Mouse (Mus musculus) gastrocnemius, postnatal 36 days (tissue): ENCODE results near the gene Fpr2. TPM values are rescaled to one million over a fixed set of nuclear protein-coding genes. Genes with fewer than 3 reads are reported as not detected.
"Not testable (repeated sequence)": the region's sequence is repeated elsewhere in the genome, so short reads cannot be mapped to it uniquely, and the experiment has no call there.

Experiments
- DNase-seq, 2 experiments: peaks; one replicate each; pipeline ENCODE4 v3.0.0; 2022
- intact Hi-C: fragments of 180-260 bp; cut with DNase I; formaldehyde crosslinking; loops from one replicate; pipeline ENCODE4 v1.15.1; 2025
- total RNA-seq, 2 experiments: library from RNA; stranded (reverse); gene quantifications; 2 replicates each; pipeline ENCODE4 v1.2.3; 2021

The Fpr2 gene
- total RNA-seq, 2 experiments from 2014 or later, result not detected

DNA sequence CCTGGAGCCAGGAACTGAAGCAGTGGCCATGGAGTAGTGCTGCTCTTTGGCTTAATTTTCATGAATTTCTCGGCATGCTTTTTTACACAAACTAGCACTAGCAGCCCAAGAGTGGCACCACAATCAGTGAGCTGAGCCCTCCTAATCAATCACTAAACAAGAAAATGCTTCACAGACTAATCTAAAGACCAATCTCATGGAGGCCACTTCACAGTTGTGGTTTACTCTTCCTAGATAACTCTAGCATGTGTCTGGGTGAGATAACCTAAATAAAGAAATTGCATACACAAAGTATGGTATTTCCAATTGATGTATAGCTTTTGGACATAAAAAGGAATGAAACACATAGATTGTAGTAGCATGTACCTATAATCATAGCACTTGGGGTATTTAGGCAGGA lies 8.3 kb upstream of the Fpr2 start:
- intact Hi-C loops, result no loop called here
- no peak for DNase-seq

GRCm38 (mm10) chr17:17882672-17883071 lies 5.0 kb upstream of the Fpr2 start:
- no peak for DNase-seq
- intact Hi-C loops, result no loop called here

GRCm38 (mm10) chr17:17883840-17884239 lies 3.8 kb upstream of the Fpr2 start, which contains the start of gene Fpr1:
Gene Fpr1, minus strand, starts transcription at chr17:17883940.
- intact Hi-C loops, result no loop called here
- no peak for DNase-seq

- no peak for DNase-seq
- intact Hi-C loops, result no loop called here
These were observed 2.3 kb downstream of the Fpr2 start for GRCm38 (mm10) chr17:17889732-17890425.

GRCm38 (mm10) chr17:17896039-17896438 lies 8.4 kb downstream of the Fpr2 start:
- peak in 1 of 2 experiments; percentile 10 for DNase-seq
- intact Hi-C loops, result loop anchor here (2.0 to 5.0 kb wide), 2 partner anchors 54 to 129 kb away; no protein-coding TSS in a partner anchor

DNA sequence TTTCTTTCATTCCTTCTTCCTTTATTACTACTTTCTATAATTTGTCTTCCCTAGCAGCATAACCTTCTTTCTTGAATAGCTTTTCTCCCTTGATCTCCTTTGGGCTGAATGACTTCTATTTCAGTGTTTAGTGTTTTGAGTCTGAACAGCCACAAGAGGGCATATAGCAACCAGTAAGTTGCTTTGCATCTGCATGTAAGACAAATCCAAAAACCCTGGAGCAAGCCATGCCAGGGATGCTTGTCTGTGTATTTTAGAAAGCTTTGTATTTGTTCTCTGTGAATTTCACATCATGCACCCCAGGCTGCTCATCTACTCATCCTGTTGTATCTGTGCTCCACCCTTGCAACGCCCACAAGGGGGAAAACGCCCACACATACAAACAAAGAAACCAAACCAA lies 11.6 kb downstream of the Fpr2 start:
- no peak for DNase-seq
- intact Hi-C loops, result loop anchor here (5.0 kb wide), 1 partner anchor 57 kb away; no protein-coding TSS in a partner anchor

- no peak for DNase-seq
- intact Hi-C loops, result no loop called here
These were observed 13.1 kb downstream of the Fpr2 start for GRCm38 (mm10) chr17:17900768-17901167.

- DNase-seq, result peak; percentile 68 to 69
- intact Hi-C loops, result no loop called here
These were observed 22.2 kb downstream of the Fpr2 start for GRCm38 (mm10) chr17:17909636-17910421.

DNA sequence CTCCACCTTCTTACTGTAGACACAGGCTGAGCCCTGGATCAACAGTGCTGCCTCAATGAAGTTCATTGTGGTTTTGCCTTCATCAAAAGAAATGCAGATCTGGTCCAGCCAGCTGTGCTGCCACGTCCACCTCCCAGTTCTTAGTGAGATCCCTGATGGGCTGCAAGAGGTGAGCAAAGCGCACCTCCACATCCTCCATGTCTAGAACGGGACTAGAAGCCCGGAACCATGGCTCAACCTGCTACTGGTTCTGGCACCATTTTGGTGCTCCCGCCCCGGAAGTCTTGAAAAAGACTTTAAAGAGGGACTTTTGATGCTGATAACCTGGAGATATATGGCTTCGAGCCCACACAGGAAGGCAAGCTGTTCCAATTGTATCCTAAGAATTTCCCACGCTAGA lies 25.0 kb downstream of the Fpr2 start:
- DNase-seq, intact Hi-C loops: not testable (repeated sequence)

DNA sequence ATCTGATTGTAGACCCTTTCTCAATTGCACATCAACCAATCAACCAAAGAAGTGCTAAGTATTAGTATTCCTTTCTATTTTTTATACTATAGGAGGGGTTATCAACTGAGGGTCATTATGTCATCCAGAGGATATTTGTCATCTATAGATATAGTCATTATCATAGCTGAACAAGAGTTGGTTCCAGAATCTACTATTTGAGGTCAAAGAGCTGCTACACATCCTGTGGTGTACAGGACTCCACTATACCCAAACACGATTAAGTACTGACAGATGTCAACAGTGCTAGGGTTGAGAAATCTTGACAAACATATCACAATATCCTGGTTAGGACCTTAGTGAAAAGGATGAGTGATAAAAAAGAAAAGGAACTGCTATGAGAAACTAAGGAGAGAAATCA lies 29.8 kb downstream of the Fpr2 start:
- DNase-seq, result no peak
- intact Hi-C loops, result no loop called here

DNA sequence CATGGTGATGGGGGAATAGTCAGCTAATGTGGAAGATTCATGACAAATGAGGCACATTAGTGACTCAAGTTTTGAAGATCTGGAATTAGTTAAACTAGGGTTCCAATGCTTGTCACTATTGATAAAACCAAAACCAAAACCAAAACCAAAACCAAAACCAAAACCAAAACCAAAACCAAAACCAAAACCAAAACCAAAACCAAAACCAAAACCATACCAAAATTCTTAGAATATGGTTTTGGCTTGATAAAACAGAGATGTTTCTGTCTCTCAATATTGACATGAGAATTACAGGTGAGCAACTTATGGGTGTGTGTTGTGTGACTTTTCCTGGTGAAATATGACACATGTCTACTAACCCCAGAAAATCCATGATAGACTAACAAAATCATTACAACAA lies 30.2 kb downstream of the Fpr2 start:
- no peak for DNase-seq
- intact Hi-C loops, result no loop called here

Other genes with a start within 250 kb of the Fpr2 start
- gene Vmn2r90, start 184.1 kb upstream of the Fpr2 start, total RNA-seq, result not detected
- 1 to 10 TPM; 8.7 to 9.4 TPM for gene Spaca6, start 60.7 kb upstream of the Fpr2 start, total RNA-seq
- gene Has1, start 32.6 kb upstream of the Fpr2 start, total RNA-seq, result under 1 TPM in 1 of 2 experiments, not detected in 1; 0.26 TPM
- gene Fpr1, start 3.9 kb upstream of the Fpr2 start, total RNA-seq, result not detected
- gene Fpr3, start within 50 bp of the Fpr2 start, total RNA-seq, result not detected
- gene Fpr-rs4, start 133.9 kb downstream of the Fpr2 start, total RNA-seq, result not detected
- not detected for gene Vmn2r124, start 161.6 kb downstream of the Fpr2 start, total RNA-seq
- not detected for gene Vmn2r91, start 197.2 kb downstream of the Fpr2 start, total RNA-seq